Mouse (Mus musculus) limb, embryonic 12.5 days (tissue): Measurements from ENCODE around the gene Tfdp1. TPM values are rescaled to one million over a fixed set of nuclear protein-coding genes. Genes with fewer than 3 reads are reported as not detected.

Experiments
- ATAC-seq: fragments of 200-750 bp; cut with Nextera tagmentation; 2 replicates; pipeline ENCODE4 v1.8.0; 2017; ENCODE audit warnings: low read depth, moderate TSS enrichment; ENCODE audit not compliant: insufficient number of reproducible peaks, insufficient read depth, low FRiP score, low TSS enrichment
- H3K27ac ChIP-seq: fragments of 300-500 bp; sonication (generic); 2 replicates; pipeline ENCODE4 v1.5.1; 2016; ENCODE audit warnings: mild to moderate bottlenecking, moderate library complexity
- H3K27me3 ChIP-seq: fragments of 300-500 bp; sonication (generic); 2 replicates; pipeline ENCODE4 v1.6.1; 2016; ENCODE audit warnings: mild to moderate bottlenecking, moderate library complexity
- H3K36me3 ChIP-seq: fragments of 300-500 bp; sonication (generic); 2 replicates; pipeline ENCODE4 v1.6.1; 2016; ENCODE audit warnings: mild to moderate bottlenecking, moderate library complexity
- H3K4me1 ChIP-seq: fragments of 300-500 bp; sonication (generic); replicated peaks from 2 replicates; pipeline ENCODE4 v1.6.1; 2016
- H3K4me2 ChIP-seq: fragments of 300-500 bp; sonication (generic); 2 replicates; pipeline ENCODE4 v1.6.1; 2016; ENCODE audit warnings: mild to moderate bottlenecking, moderate library complexity
- H3K4me3 ChIP-seq: fragments of 300-500 bp; sonication (generic); replicated peaks from 2 replicates; pipeline ENCODE4 v1.5.1; 2016; ENCODE audit warnings: mild to moderate bottlenecking
- H3K9ac ChIP-seq: fragments of 300-500 bp; sonication (generic); replicated peaks from 2 replicates; pipeline ENCODE4 v1.6.1; 2016; ENCODE audit warnings: mild to moderate bottlenecking, moderate library complexity
- H3K9me3 ChIP-seq: fragments of 300-500 bp; sonication (generic); 2 replicates; pipeline ENCODE4 v1.6.1; 2016; ENCODE audit warnings: mild to moderate bottlenecking, moderate library complexity
- WGBS: fragments of 180-500 bp; shearing (Covaris S2); methylation state at CpG from one replicate; pipeline ENCODE4 v1.1.7; 2016; 5-methylcytosine and 5-hydroxymethylcytosine counted together
- polyA plus RNA-seq: library from polyadenylated mRNA; unstranded; fragments of >200 nt; fragmentation: Nextera tagmentation; extraction: Ambion mirVana; gene quantifications from 2 replicates; pipeline ENCODE4 v1.2.1, GENCODE M21; 2016

Tfdp1 gene
- polyA plus RNA-seq, 1 experiment from 2014 or later = 187 TPM

GRCm38 (mm10) chr8:13388744-13389143 is 50.2 kb downstream of the Tfdp1 start:
- H3K9me3 ChIP-seq = no peaks in the 10 kb centered on the region
- H3K4me3 ChIP-seq = no peak overlapping the region
- WGBS = 87% methylated on average over 2 of the region's 2 CpGs
- no peaks in the 10 kb centered on the region for H3K4me1 ChIP-seq
- no peak overlapping the region for H3K9ac ChIP-seq
- H3K27ac ChIP-seq = no peak overlapping the region
- H3K4me2 ChIP-seq = no peak overlapping the region
- no peaks in the 10 kb centered on the region for H3K27me3 ChIP-seq
- H3K36me3 ChIP-seq = no peaks in the 10 kb centered on the region
- ATAC-seq = no peak

GRCm38 (mm10) chr8:13393869-13394268 is 55.3 kb downstream of the Tfdp1 start:
- Histone ChIP-seq H3K4me1 (no peaks in the 10 kb centered on the region), H3K4me2 (no peak overlapping the region), H3K9ac (no peak overlapping the region), H3K27ac (no peak overlapping the region), H3K27me3 (no peaks in the 10 kb centered on the region), H3K36me3 (no peaks in the 10 kb centered on the region), H3K4me3 (no peak overlapping the region), H3K9me3 (no peaks in the 10 kb centered on the region)
- WGBS = 90% methylated on average over 7 of the region's 7 CpGs
- no peak for ATAC-seq

- H3K9ac ChIP-seq = no peak within 1 kb of the TSS
- H3K4me1 ChIP-seq = no peaks in the 10 kb centered on the region
- no peak within 1 kb of the TSS for H3K27ac ChIP-seq
- no peaks in the 10 kb centered on the region for H3K27me3 ChIP-seq
- H3K4me2 ChIP-seq = no peak within 1 kb of the TSS
- no peak for ATAC-seq
- no peak within 1 kb of the TSS for H3K4me3 ChIP-seq
- WGBS = 88% methylated on average over 5 of the region's 5 CpGs
- no peaks in the 10 kb centered on the region for H3K36me3 ChIP-seq
- H3K9me3 ChIP-seq = no peaks in the 10 kb centered on the region
Observed at GRCm38 (mm10) chr8:13396725-13397124, 58.2 kb downstream of the Tfdp1 start, which contains the start of gene Atp4b. TSS of gene Atp4b (minus strand) at chr8:13396825.

GRCm38 (mm10) chr8:13403517-13403916 is 65.0 kb downstream of the Tfdp1 start:
- no peak for ATAC-seq
- H3K4me2 ChIP-seq = no peak overlapping the region
- no peak overlapping the region for H3K27ac ChIP-seq
- H3K27me3 ChIP-seq = no peaks in the 10 kb centered on the region; the same call in 1 of the 2 replicates
- no peaks in the 10 kb centered on the region for H3K36me3 ChIP-seq
- WGBS = 73% methylated on average over 6 of the region's 6 CpGs
- no peaks in the 10 kb centered on the region for H3K4me1 ChIP-seq
- no peak overlapping the region for H3K4me3 ChIP-seq
- no peaks in the 10 kb centered on the region for H3K9me3 ChIP-seq
- no peak overlapping the region for H3K9ac ChIP-seq

GRCm38 (mm10) chr8:13404666-13405131 is 66.1 kb downstream of the Tfdp1 start, which contains the start of gene Grk1:
TSS of gene Grk1 (plus strand) at chr8:13405081.
- Histone ChIP-seq H3K4me3 (no peak within 1 kb of the TSS), H3K4me2 (no peak within 1 kb of the TSS), H3K4me1 (no peaks in the 10 kb centered on the region), H3K9me3 (no peaks in the 10 kb centered on the region), H3K27me3 (no peaks in the 10 kb centered on the region; the same call in 1 of the 2 replicates), H3K36me3 (no peaks in the 10 kb centered on the region), H3K9ac (no peak within 1 kb of the TSS), H3K27ac (no peak within 1 kb of the TSS)
- ATAC-seq = no peak
- WGBS = 77% methylated on average over 5 of the region's 5 CpGs

- H3K4me3 ChIP-seq = no peak overlapping the region
- H3K36me3 ChIP-seq = no peaks in the 10 kb centered on the region
- no peak overlapping the region for H3K27ac ChIP-seq
- H3K9me3 ChIP-seq = no peaks in the 10 kb centered on the region
- H3K27me3 ChIP-seq = peaks cover 3% of the 10 kb centered on the region; the same call in 1 of the 2 replicates
- no peaks in the 10 kb centered on the region for H3K4me1 ChIP-seq
- 84% methylated on average over 5 of the region's 5 CpGs for WGBS
- no peak for ATAC-seq
- no peak overlapping the region for H3K9ac ChIP-seq
- H3K4me2 ChIP-seq = no peak overlapping the region
Observed at GRCm38 (mm10) chr8:13406011-13406410, 67.5 kb downstream of the Tfdp1 start.

- Histone ChIP-seq H3K27me3 (peaks cover 3% of the 10 kb centered on the region; the same call in 1 of the 2 replicates), H3K27ac (no peak overlapping the region), H3K4me1 (no peaks in the 10 kb centered on the region), H3K4me3 (no peak overlapping the region), H3K36me3 (no peaks in the 10 kb centered on the region), H3K4me2 (no peak overlapping the region), H3K9ac (no peak overlapping the region), H3K9me3 (no peaks in the 10 kb centered on the region)
- no peak for ATAC-seq
- WGBS = 29% methylated on average over 6 of the region's 6 CpGs
Observed at GRCm38 (mm10) chr8:13411597-13411996, 73.0 kb downstream of the Tfdp1 start.

- Histone ChIP-seq H3K36me3 (no peaks in the 10 kb centered on the region), H3K9me3 (no peaks in the 10 kb centered on the region), H3K27me3 (peaks cover 3% of the 10 kb centered on the region; the same call in 1 of the 2 replicates), H3K4me3 (no peak overlapping the region), H3K4me1 (no peaks in the 10 kb centered on the region), H3K4me2 (no peak overlapping the region), H3K27ac (no peak overlapping the region), H3K9ac (no peak overlapping the region)
- ATAC-seq = no peak
- WGBS = 58% methylated on average over 13 of the region's 13 CpGs
Observed at GRCm38 (mm10) chr8:13412891-13413558, 74.5 kb downstream of the Tfdp1 start.

- no peaks in the 10 kb centered on the region for H3K36me3 ChIP-seq
- no peak overlapping the region for H3K27ac ChIP-seq
- H3K4me1 ChIP-seq = no peaks in the 10 kb centered on the region
- WGBS = 54% methylated on average over 12 of the region's 12 CpGs
- peaks cover 3% of the 10 kb centered on the region; the same call in 1 of the 2 replicates for H3K27me3 ChIP-seq
- ATAC-seq = no peak
- no peak overlapping the region for H3K9ac ChIP-seq
- H3K9me3 ChIP-seq = no peaks in the 10 kb centered on the region
- no peak overlapping the region for H3K4me2 ChIP-seq
- H3K4me3 ChIP-seq = no peak overlapping the region
Observed at GRCm38 (mm10) chr8:13413823-13414390, 75.4 kb downstream of the Tfdp1 start.

GRCm38 (mm10) chr8:13415879-13416278 is 77.3 kb downstream of the Tfdp1 start:
- Histone ChIP-seq H3K9me3 (no peaks in the 10 kb centered on the region), H3K27ac (no peak overlapping the region), H3K27me3 (no peaks in the 10 kb centered on the region; the same call in 1 of the 2 replicates), H3K9ac (no peak overlapping the region), H3K4me3 (no peak overlapping the region), H3K4me1 (no peaks in the 10 kb centered on the region), H3K36me3 (no peaks in the 10 kb centered on the region), H3K4me2 (no peak overlapping the region)
- WGBS = 79% methylated on average over 10 of the region's 10 CpGs
- no peak for ATAC-seq

- H3K27me3 ChIP-seq = no peaks in the 10 kb centered on the region; the same call in 1 of the 2 replicates
- WGBS = 60% methylated on average over 2 of the region's 2 CpGs
- no peak overlapping the region for H3K9ac ChIP-seq
- H3K4me3 ChIP-seq = no peak overlapping the region
- ATAC-seq = no peak
- no peak overlapping the region for H3K4me2 ChIP-seq
- no peaks in the 10 kb centered on the region for H3K4me1 ChIP-seq
- no peaks in the 10 kb centered on the region for H3K36me3 ChIP-seq
- H3K9me3 ChIP-seq = no peaks in the 10 kb centered on the region
- H3K27ac ChIP-seq = no peak overlapping the region
Observed at GRCm38 (mm10) chr8:13419111-13419639, 80.6 kb downstream of the Tfdp1 start.
